Mouse (Mus musculus) CH12F3 (cell line): Measurements from ENCODE around the gene Cd52.

ENCODE experiments used
- in situ Hi-C: fragments of 300-500 bp; cut with MboI; formaldehyde crosslinking; loops from 2 replicates; pipeline ENCODE4 v1.14.3; 2020; ENCODE audit warnings: low sequenced_read_pairs

Cd52 gene

DNA sequence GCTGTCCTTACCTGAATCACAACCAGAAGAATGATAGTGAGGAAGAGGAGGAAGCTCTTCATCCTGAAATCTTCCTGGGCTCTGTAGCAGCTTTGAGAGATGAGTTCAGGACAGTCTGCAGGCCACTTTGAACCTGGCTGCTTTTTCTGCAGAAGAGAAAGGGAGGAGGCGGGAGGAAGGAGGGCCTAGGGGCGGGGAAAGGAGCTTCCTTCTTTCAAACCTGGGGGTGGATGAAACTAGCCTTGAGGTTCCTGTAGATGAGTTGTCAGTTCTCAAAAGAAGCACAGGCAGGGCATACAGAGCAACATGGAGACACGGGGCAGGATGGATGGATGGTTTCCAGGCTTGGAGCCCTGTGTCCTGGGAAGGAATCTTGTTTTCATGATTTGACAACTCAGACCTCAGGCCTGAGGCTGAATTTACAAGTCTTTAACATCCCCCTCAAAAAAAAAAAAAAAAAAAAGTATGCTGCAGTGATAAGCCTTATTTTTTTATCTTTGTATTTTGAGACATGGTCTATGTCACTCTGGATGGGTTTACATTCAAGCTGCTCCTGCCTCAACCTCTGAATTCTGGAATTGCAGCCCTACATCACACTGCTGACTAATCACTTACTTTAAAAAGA lies at the start of gene Cd52:
Cd52 (minus strand) TSS at position 160 of the 625 bp plus-strand sequence.
- in situ Hi-C loops: no loop called here

- in situ Hi-C loops: loop anchor here (5.0 kb wide), 1 partner anchor 33 kb away; no protein-coding TSS in a partner anchor
These were observed 49.4 kb upstream of the Cd52 start for GRCm38 (mm10) chr4:134144297-134144696.

- in situ Hi-C loops: no loop called here
These were observed 44.0 kb upstream of the Cd52 start for GRCm38 (mm10) chr4:134138857-134139256.

GRCm38 (mm10) chr4:134136280-134136926 lies 41.5 kb upstream of the Cd52 start:
- in situ Hi-C loops: no loop called here

- in situ Hi-C loops: no loop called here
These were observed 37.7 kb upstream of the Cd52 start for GRCm38 (mm10) chr4:134132519-134133095.

DNA sequence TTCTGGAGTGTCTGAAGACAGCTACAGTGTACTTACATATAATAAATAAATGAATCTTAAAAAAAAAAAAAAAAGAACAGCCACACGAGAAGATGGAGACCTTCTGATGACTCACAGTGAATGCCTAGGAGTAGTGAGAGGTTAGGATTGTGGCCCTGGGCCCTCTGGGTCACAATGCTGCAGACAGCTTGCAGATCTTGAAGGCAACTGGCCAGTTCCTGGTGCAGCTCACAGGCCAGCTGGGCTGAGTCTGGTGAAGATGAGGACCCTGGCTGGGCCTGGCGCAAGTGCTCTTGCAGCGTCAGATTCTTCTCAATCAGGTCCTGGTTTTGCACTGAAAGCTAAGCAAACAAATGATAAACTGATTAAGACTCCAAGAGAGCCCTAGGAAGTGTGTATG lies 37.2 kb upstream of the Cd52 start:
- in situ Hi-C loops: no loop called here

DNA sequence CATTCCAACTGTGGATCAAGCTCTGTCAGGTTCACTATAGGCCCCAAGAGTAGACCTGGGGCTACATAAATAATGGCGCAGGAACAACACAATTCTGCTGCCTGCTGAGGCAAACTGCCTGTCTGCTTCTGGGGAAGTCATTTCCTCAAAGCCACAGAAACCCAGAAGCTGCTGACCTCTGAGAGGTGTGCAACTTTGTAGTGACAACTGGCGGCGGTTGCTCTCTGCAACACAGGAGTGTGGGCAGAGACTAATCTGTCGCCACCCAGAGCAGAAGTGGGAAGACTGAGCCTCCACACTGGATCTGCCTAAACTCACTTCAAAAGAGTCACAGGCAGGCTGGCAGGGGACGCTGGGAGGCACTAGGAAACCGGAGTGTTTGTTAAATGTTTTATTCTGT lies 34.6 kb upstream of the Cd52 start:
- in situ Hi-C loops: no loop called here

- in situ Hi-C loops: no loop called here
These were observed 34.1 kb upstream of the Cd52 start for GRCm38 (mm10) chr4:134128983-134129362.

- in situ Hi-C loops: no loop called here
These were observed 33.5 kb upstream of the Cd52 start, which contains the start of gene Sh3bgrl3 for GRCm38 (mm10) chr4:134128221-134128982. Gene Sh3bgrl3 (minus strand): TSS chr4:134128789.

DNA sequence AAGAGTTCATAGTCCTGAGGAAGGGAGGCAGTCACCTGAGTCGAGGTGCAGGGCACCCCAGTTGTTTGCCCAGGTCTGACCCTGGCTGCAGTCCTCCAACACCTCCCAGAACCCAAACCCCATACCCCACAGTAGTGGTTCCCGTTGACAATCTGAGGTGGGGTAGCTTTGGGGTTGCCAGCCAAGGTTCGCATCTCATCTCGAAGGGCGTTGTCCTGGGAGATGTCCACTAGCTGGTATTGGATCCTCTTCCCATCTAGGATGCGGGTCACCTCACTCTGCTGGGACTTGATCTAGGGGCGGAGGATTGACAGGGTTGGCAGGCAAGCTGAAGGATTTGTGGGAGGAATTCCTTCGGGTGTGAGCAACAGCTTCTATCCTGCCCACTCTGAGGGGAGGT lies 32.9 kb upstream of the Cd52 start:
- in situ Hi-C loops: no loop called here

GRCm38 (mm10) chr4:134127121-134127455 lies 32.2 kb upstream of the Cd52 start:
- in situ Hi-C loops: no loop called here

DNA sequence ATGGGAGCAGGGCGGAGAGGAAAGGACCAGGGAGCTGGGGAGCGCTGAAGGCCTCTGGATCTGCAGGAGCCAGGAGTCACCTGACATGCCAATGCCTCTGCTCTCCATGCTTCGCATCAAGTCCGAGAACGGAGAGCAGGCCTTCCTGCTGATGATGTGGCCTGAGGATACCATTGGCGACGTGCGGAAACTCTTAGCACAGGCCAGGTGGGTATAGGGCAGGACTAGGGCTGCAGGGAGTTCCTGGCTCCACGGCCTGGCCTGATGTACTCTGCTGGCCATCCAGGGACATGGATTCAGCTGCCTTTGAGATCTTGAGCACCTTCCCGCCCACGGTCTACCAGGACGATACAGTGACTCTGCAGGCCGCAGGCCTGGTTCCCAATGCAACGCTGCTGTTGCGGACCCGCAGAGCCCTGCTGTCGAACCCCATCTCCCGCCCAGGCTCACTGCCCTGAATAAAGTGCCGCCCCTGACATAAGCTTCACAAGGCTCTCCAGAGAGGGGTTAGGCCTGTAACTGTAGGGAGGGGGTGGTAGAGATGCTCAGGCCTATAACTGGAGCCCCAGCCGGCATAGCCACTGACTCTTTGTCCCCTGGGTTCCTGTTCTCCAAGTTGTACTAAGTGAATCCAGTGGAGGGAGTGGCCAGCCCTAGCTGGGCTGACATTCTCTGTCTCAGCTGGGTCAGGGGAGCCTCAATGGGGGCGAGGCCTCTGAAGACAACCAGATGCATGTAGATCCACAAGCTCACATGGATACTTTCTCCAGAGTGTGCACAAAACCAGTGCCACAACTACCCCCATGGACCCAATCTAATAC lies 31.6 kb upstream of the Cd52 start:
- in situ Hi-C loops: no loop called here

DNA sequence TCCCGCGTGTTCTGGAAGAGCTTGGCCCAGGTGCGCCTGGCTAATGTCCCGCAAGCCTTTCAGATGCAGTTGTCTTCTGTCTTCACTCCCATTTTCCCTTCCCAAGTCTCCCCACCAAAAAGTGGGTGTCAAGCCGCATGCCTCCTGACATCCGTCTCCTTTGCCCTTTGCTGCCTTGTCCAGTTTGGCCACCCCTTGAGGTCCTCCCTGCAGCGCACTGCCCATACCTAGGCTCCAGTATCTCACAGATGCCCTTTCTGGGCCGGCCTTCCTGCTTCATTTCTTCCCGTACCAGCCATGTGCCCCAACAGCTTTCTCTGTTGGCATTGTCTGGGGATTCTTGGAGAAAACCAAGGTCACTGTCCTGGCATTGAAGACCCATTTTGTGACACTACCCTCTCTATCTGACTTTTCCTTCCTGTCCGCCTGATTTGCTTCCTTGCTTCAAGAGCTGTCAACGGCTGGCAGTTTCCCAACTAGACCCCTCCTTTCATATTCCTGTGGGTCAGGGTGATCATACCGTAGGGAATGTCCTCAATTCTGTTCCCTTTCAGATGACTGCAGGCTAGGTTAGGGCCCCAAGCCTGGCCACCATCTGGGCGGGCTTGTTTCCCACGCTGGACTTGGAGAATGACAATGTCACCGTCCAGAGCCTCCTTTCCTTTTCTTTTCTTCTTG lies 30.6 kb upstream of the Cd52 start:
- in situ Hi-C loops: no loop called here

- in situ Hi-C loops: no loop called here
These were observed 29.0 kb upstream of the Cd52 start for GRCm38 (mm10) chr4:134123680-134124551.

DNA sequence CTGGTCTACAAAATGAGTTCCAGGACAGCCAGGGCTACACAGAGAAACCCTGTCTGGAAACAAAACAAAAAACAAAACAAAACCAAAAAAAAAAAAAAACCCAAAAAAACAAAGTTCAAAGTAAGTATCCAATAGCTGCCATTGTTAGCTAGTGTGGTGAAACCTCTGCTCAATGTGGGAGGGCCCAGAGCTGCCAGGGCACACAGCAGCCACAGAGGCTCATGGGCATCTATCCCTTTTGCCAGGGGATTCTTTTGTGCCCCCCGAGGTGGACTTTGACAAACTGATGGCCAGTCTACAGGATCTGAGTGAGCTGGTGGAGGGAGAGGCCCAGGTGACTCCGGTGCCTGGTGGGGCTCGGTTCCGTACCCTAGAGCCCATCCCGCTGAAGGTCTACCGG lies 28.3 kb upstream of the Cd52 start:
- in situ Hi-C loops: no loop called here

GRCm38 (mm10) chr4:134122281-134122680 lies 27.4 kb upstream of the Cd52 start:
- in situ Hi-C loops: no loop called here

DNA sequence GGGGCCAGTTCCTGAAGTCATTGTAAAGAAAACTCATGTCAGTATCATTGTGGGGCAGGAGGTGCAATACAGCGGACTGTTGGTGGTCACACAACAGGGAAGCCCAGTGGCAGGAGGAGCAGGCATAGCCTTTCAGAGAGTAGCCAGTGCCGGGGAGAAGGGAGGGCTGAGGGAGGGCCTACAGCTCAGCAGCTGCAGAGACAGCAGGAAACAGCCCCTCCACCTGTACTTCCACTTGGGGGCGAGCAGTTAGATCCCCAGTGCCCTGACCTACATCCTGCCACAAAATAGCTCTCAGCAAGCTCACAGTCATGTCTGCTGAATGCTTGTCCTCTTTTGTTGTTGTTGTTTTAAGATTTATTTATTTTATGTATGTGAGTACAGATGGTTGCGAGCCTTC lies 26.7 kb upstream of the Cd52 start:
- in situ Hi-C loops: no loop called here

DNA sequence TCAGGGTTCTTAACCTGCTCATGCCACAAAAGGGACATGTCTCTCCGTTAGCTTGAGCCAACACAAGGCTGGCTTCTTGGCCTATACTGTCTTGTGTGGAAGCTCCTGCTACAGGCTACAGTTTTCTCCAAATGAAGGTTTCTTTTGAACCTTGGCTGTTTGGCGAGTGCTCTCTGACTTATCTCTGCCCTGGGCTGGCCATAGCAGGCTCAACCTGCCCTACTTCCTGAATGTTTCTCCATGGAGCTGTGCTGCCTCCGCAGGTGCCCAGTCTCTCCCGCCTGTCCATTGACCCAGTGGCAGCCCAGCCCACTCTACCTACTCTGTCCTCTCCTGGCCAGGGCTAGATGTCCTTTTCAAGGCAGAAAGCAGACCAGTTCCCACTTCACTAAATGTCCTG lies 26.0 kb upstream of the Cd52 start:
- in situ Hi-C loops: no loop called here

DNA sequence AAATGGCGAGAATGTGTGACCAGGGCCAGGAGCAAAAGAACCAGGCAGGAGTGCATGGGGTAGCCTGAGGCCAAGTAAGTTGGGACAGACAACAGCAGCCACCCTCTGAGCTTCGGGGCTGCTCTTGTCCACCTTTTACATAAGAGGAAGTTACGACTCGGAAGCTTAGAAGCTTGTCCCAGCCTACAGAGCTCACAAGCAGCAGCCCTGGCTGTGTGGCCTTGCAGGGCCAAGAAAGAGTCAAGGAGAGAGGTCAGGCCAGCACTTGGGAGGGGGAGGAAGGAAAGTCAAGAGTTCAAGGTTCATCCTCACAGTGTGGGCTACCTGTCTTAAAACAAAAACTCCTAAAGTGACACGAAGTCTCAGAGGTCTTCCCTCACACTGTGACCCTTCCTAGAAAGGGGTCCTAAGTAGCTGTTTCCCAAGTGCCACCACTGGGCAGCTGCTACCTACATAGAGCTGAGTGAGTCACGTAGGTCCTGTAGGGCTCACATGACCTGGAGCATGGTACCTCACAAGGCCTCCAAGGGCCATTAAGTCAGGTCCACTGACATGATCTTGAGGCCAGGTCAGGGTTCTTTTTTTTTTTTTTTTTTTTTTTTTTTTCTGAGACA lies 25.4 kb upstream of the Cd52 start:
- in situ Hi-C loops: no loop called here
